Mouse (Mus musculus) spleen, adult 2 months (tissue): ENCODE measurements around the gene Capn2.

ENCODE experiments used
- CTCF ChIP-seq: fragments of 200-500 bp; IDR thresholded peaks from 2 replicates; pipeline ENCODE4 v1.5.1; 2011; ENCODE audit warnings: mild to moderate bottlenecking, inconsistent platforms; ENCODE audit not compliant: insufficient read depth, insufficient read length, insufficient replicate concordance; ENCODE audit errors: extremely low read depth
- POLR2A ChIP-seq: fragments of 200-500 bp; IDR thresholded peaks from 2 replicates; pipeline ENCODE4 v1.6.1; 2011; ENCODE audit warnings: low read depth, low read length, inconsistent platforms

DNA sequence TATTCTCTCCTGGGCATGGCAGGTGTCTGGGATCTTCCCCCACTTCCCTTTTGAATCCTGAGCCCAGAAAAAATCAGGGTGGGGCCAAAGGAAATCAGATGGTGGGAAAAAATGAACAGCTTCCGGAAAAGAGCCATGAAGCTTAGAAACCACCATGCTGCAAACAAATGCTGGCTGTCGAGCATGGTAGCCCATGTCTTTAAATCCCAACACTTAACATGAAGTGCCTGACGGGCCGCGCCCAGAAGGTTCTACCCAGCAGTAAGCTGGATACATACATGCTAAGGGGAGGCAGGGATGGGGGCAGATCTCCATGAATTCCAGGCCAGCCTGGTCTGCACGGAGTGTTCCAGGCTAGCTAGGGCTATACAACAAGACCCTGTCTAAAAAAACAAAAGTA, 1.4 kb upstream of the Capn2 start:
- TF ChIP-seq CTCF (no peak), POLR2A (no peak)
